Mouse (Mus musculus): ENCODE measurements at regions not wholly inside any gene's neighbourhood (a gene's known extent, or its start where the extent isn't known, plus 50 kb on each side); places are given as distances from the start of the nearest gene placed in this dataset.
A peak's percentile ranks its signal among the peaks of the same experiment; 100 is the strongest.

- peak; percentile 14 for DNase-seq (ENCODE audit: extremely low read depth, low read depth, low spot score)
Measured at GRCm38 (mm10) chr3:8440701-8441365, 1169.1 kb downstream of the Zfp704 start.

Data from fat pad, adult 2 months (tissue).